Mouse (Mus musculus): ENCODE data around the gene 1700069L16Rik.

DNA sequence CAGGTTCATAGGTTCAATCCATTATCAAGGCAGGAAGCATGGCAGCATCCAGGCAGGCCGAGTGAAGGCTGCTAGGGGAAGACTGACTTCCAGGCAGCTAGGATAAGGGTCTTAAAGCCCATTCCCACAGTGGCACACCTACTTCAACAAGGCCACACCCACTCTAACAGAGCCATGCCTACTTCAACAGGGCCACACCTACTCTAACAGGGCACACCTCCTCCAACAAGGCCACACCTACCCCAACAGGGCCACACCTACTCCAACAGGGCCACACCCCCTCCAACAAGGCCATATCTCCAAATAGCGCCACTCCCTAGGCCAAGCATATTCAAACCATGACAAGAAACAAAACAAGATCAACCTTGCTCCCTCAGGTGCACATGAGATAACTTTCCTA, 11.7 kb downstream of the 1700069L16Rik start:
- TF ChIP-seq POLR2A (IDR thresholded peaks at IDR 0.05; ENCODE audit: extremely low read depth, insufficient read depth, low read length) = no peak
- no peak for TF ChIP-seq CTCF (IDR thresholded peaks at IDR 0.05; ENCODE audit: low read depth, low read length)

Data from liver, adult 2 months (tissue).